Mouse (Mus musculus): ENCODE results near the gene Fn1.

Gene Fn1

DNA sequence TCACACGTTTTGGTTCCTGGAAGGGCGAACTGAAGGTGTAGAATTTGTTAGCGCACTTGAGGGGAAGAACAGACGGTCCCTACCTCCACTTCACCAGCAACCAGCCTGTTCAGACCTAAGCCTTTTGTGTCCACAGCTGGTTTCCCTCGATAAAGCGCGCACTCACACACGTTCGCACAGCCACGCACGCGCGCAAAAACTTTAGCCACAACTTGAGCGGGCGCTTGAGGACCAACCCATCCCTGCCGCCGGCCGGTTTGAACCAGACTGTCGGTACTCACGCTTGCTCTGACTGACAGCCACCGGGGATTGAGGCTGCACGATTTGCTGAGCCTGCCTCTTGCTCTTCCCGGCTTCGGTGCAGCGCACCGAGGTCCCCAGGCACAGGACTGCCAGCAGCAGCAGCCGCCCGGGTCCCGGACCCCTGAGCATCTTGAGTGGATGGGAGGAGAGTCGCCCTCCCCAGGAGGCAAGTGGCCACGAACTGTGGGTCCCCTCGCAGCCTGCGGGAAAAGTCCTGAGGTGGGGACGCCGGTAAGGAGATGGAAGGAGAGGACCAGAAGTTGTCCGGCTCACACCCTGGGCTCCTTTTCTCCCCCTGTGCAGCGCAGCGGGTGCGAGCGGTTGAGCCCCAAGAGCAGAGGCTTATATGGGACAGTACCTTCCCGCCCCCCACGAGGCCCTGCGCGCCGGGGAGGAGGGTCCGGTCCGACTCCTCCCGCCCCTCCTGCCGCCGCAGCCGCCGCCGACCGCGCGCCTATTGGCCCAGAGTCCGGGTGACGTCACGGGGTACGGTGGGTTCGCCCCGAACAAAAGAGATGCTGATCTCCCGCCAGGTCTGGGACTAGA, at the start of gene Fn1:
Fn1 (minus strand) TSS at position 650 of the 849 bp plus-strand sequence.
- DNase-seq = peak; percentile 92 to 96

DNA sequence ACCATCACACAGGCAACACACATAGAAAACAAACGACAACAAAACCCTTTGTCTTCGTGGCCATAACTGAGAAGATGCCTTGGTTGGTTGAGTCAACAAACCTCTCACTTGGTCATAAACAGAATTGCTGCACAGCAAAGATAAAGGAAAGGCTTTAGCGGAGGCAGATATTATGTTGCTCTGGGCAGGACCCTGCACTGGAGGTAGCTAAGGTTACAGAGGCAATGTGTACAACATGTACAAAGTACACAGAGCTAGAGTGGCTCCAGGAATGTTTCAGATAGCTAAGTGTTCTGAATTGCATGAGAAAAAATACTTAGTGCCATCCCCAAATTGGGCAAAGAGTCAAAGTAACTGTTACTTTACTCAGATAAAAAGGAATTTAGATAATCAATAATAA, 43.1 kb upstream of the Fn1 start:
- no peak for DNase-seq

GRCm38 (mm10) chr1:71691472-71692277, 38.7 kb upstream of the Fn1 start:
- DNase-seq = no peak

DNA sequence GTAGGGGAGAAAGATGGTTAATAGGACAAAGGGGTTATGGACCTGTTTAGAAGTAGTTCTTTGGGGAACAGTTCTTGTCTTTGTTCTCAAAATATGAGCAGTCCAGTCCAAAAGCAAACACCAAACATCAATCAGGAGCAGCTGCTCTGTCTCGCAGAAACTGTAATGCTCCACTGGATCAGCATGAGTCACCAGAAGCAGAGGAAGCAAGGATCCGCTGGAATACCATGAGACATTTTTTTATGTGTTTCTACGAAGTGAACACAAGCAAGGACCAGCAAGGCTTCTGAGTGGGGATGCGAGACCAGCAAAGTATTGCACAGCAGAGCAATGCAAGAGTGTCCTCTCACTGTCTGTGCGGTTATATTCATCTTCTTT, 35.9 kb upstream of the Fn1 start:
- DNase-seq = no peak

DNA sequence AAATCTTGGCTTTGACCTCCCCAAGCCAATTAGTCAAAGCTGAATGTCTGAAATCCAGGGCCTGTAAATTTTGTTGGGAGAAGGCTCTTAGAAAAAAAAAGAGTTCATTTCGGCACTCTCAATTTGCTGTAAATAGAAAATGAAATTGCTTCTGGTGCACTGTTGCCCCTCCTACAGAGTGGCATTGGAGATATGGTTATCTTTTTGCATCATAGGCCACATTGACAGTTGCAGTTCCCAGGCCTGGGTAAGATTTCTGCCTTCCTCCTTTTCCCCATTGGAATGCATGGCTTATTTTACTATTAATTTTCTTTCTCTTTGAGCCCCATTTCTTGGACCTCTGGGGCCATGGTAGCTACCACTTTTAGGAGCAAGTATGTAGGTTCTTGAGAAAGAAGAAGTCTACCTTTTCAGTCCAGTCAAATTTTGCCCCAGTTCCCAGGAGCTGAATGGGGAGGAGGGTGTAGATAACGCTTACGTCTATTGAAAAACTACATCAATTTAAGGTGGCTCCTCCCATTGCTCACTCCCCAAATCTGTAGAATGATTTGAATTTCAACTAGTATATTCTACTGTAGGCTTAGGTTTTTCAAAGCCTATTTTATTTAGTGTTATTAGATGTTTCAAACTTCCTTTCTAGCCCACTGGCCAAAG, 35.4 kb upstream of the Fn1 start:
- no peak for DNase-seq

DNA sequence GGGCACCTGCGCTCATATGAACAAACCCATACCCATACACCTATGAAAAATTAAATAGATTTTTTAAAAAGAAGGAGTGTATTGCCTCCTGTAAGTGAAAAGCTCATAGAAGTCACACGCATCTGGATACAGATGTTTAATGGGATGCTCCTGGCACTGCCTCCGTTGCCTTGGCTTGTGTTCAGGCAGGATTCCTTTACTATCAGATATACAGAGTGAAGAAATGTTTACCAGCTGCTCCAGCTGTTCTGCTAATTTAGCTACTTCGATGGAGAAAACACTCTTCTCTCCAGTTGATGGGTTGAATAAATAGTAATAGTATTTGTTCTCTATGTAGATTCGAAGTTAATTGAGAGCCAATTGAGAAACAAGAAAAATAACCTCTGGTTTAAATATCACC, 33.8 kb upstream of the Fn1 start:
- peak; percentile 41 to 77 for DNase-seq

DNA sequence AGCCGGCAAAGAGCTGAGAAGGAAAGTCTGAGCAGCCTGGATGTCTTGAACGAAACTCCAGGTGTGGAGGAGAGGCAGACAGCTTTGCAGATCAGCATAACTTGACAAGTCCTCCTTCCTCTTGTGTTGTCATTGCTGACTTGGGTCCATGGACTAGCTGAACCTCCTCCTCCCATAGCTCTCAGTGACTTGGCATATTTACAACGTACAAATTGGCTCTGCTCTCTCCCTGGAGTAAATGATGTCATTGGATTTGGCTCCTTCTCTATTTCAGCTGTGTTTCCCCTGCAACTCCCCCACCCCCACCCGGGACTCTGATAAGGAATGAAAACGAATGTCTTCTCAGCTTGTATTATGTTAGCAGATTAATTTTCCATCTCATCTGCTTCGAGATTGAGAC, 30.7 kb upstream of the Fn1 start:
- peak in 1 of 2 experiments; percentile 6 for DNase-seq

DNA sequence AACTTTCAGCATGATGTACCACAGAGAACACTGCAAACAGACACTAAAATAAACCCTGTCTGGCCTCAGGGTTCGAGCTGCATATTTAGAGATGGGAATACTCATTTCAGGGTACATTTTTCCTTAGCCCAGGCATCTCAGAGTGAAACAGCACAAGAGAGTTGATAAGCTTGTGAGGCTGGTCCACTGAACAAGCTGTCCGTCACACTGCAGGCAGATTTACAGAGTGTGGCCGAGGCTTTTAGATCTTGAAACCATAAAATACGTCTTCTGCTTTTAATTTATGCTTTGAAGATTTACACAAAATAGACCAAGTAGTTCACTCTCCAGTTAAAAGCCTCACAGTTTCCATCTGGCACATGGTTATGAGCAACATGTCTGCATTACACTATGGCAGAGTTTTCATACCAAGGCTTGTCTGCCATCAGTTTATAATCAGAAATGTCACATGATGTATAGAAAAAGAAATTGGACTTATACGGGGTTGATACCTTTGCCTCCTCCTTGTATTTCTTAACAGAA, 29.3 kb upstream of the Fn1 start:
- no peak for DNase-seq

DNA sequence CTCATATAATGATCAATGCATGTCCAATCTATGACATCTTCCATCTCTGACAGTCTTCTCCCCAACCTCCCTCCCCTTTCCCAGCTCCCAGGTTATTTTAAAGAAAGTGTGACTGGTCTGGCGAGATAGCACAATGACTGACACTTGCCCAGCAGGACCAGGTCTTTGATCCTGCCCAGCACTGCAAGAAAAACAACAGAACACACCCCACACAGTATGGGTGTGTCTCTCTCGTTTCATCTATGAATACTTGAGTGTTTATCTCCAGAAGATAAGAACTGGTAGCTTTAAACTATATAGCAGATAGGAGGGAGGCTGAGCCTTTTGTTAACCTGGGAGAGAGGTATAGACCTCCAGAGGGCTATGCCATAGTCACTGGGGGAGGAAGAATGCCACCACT, 28.3 kb upstream of the Fn1 start:
- no peak for DNase-seq

- no peak for DNase-seq
Measured at GRCm38 (mm10) chr1:71680046-71680672, 27.2 kb upstream of the Fn1 start.

DNA sequence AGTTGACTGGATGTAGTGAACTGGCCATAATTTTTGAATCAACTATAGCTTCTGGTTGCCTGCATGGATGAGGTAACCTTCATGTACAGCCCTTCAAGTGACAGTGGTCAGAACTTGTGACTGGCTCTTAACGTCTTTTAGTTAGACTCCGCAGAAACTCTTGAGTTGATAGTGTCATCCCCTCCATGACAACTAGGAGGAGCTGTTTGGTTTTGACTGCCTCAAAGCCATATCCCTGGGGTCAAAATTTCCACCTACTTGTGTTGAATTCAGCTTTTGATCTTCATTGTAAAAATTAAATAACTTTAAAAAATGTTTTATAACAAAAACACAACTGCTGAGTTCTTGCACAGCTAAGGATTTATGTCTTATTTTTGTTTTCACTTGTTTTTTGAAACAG, 22.4 kb upstream of the Fn1 start:
- DNase-seq = peak in 1 of 2 experiments; percentile 15

- no peak for DNase-seq
Measured at GRCm38 (mm10) chr1:71674274-71674673, 21.3 kb upstream of the Fn1 start.

- DNase-seq = no peak
Measured at GRCm38 (mm10) chr1:71673398-71673910, 20.5 kb upstream of the Fn1 start.

- DNase-seq = no peak
Measured at GRCm38 (mm10) chr1:71672346-71672745, 19.3 kb upstream of the Fn1 start.

- no peak for DNase-seq
Measured at GRCm38 (mm10) chr1:71663242-71663641, 10.2 kb upstream of the Fn1 start.

- no peak for DNase-seq
Measured at GRCm38 (mm10) chr1:71658632-71659031, 5.6 kb upstream of the Fn1 start.

GRCm38 (mm10) chr1:71656309-71656708, 3.3 kb upstream of the Fn1 start:
- no peak for DNase-seq

DNA sequence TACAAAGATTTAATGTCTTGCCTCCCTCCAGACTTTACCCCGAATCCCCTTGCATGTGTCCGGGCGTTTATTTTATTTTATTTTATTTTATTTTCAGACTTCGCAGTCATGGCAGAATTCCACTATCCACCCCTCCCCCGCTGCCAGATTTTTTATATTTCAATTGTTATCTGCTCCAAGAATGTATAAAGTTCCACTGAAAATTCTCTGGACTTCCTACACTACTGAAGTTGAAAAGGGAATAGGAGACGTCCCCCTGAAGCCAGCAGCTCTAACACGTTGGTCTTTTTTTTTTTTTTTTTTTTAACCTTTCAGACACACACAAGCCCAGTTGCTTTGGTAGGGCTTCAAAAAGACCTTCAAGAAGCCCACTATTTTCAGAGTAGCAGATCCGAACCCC, 1.2 kb upstream of the Fn1 start:
- DNase-seq = no peak

- peak; percentile 26 to 40 for DNase-seq
Measured at GRCm38 (mm10) chr1:71653400-71654159, 580 bp upstream of the Fn1 start.

DNA sequence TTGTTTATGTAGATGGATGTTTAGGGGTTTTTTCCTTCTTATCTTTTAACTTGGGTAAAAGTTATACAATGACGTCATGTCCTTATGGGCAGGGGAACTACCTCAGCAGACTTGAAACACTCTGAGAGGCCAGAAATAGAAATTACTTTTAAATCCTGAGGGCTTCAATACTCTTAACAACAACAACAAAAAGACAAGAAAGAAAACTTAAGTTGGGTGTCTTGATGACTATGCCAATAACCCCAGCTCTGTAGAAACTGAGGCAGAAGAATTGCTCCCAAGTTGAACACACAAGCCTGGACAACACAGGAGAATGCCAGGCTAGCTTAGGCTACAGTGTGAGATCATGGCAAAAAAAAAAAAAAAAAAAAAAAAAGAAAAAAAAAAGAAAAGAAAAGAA, 1.2 kb downstream of the Fn1 start:
- no peak for DNase-seq

DNA sequence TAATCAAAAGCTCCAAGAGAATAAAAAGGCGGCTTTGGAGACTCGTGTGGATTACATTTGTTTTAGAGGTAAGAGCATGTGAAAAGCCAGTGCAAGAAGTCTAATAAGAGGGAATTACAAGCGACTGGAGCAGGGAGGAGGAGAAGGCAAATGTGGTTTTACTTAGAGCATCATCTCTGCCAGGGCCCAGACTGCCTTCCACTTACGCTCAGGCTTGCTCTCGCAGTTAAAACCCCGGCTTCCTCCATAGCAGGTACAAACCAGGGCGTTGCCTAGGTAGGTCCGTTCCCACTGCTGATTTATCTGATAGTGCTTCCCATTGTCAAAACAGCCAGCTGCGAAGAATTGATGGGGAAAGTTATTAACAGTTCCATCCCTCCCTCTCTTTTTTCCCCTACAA, 1.7 kb downstream of the Fn1 start:
- DNase-seq = no peak

DNA sequence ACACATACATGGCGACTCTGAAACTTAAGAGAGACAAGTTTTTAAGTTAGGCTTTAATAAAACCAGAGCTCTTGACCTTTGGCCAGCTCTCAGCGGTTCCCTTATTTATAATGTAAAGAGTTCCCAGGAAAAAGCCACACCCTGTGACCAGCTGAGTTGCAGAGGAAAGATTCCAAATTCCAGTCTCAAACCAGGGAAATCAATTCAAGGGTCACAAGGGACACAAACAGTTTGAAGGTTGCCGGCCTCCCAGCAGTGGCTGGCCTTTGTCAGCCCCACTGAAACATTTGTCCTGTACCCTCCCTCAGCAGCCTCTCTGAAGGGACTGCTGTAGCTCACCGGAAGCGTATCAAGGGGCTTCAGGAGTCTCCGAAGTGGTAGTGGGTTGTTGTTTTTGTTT, 2.3 kb downstream of the Fn1 start:
- DNase-seq = no peak
